Mouse (Mus musculus) layer of hippocampus, adult 9-10 months (tissue): Measurements from ENCODE around the gene Polr3h.
"Not testable (repeated sequence)": the region's sequence is repeated elsewhere in the genome, so short reads cannot be mapped to it uniquely, and the experiment has no call there.

Source experiments
- DNase-seq: peaks from one replicate; pipeline ENCODE4 v3.0.0; 2022; ENCODE audit warnings: low spot score

The Polr3h gene

DNA sequence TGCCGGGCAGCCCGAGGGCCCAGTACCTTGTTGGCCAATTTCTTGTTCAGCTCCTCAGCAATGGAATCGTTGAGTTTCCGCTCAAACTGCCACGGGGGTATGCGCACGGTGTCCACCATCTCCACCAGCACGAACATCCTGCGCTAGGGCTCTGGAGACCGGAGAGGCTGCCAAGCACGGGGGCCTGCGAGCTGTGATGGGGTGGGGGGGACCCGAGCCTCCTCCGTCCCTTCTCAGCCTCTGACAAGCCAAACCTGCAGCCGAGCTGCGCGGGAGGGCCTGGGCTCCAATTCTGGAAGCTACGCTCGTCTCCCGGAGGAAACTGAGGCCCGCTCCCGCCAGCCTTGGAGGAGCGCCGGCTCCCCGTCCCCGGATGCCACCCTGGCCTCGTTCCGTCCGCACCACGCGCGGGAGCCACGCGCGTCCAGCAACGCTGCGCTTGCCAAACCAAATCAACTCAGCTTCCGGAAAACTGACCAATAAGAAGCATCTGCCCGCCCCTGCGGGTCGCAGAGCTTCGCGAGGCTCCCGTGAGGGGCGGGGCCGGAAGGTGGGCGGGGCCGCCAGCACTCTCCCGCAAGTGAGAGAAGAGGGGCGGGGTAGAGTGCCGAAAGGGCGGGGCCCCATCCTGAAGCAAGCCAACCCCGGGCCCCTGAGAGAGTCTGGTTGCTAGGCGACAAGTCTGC is at the start of gene Polr3h:
Polr3h (minus strand) TSS at position 481 of the 686 bp plus-strand sequence.
- peak; percentile 74 for DNase-seq

DNA sequence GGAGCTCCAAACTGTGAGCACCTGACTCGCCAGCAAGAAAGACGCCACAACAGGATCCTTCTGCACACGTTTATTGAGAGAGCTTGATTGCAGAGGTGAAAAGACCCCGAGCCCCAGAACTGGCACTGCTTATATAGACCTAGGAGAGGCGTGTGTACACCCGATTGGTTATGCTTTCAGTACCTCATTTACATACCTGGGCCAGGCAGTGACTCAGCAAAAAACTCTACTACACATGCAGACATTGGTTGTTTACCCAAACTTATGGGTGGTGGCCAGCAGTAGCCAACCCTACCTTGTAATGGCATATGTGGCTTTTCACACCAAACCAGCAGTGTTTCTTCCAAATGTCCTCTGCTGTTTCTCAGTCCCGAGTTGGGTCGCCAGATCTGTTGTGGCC is 49.1 kb upstream of the Polr3h start:
- not testable (repeated sequence) for DNase-seq

DNA sequence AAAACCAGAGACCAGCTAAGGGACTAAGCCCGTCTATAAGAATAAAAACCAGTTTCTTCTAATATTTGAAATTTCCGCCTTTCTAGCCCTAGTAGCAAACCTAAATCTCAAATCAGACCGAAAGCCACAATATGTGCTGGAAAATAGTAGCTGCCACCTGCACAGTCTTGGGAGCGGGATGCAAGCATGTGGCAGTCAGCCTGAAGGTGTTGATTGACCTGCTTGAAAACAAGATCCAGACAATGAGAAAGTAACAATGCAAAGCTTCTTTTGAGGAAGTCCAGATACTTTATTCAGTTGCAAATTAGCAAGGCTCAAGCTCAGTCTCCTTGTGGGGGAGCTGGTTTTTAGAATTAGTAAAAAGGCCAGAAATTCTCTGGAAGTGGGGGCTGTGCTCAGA is 44.5 kb upstream of the Polr3h start:
- DNase-seq, result not testable (repeated sequence)

DNA sequence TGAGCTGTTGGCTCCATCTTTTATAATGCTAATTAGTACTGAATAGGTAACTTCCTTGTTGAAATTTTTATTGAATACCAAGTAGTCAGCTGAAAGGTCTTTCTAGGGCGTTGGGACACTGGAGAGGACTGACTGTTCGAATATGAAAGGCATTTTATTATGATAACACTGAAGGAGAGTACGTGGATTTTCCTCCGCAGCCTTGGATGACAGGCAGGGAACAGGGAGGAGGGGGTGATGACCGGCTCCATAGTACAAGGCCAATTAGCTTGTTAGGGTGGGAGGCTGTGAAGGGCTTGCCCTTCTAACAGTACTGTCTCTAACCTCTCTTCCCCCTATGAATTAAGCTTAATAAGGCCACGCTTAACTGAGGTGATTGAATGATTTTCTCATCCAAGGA is 43.6 kb upstream of the Polr3h start:
- not testable (repeated sequence) for DNase-seq

DNA sequence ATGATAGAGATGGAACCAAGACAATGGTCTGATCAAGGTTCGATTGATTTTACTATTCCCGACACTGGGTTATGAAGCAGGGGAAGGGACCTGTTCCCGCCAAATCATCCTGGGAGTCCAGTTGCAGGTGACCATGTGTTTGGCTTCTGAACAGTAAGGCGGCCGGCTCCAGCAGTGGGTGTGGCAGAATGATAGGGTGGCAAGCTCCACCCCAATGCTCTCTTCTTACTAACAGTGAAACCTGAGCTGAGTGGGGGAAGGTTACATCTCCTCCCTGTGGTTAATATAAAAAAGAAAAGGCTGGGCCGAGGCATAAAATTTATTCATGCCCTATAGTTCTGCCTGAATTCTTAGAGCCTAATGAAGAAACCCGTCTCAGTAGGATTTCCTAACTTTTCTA is 43.1 kb upstream of the Polr3h start:
- DNase-seq, result no peak

DNA sequence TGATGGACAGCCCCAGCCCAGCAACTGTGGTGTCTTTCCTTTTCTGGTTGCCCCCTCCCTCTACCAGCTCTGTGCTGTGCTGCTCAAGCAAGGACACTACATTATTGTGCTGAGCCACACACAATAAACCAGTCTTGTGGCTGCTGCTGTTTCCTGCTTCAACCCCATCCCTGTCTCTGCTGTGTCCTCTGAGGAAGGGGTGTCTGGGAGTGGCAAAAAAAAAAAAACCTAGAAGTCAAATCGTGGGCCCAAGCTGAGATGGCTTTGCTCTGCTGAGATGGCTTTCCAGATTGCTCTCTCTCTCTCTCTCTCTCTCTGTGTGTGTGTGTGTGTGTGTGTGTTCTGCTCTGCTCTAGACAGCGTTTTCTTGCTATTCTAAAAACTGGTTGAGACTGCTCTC is 42.4 kb upstream of the Polr3h start:
- no peak for DNase-seq

DNA sequence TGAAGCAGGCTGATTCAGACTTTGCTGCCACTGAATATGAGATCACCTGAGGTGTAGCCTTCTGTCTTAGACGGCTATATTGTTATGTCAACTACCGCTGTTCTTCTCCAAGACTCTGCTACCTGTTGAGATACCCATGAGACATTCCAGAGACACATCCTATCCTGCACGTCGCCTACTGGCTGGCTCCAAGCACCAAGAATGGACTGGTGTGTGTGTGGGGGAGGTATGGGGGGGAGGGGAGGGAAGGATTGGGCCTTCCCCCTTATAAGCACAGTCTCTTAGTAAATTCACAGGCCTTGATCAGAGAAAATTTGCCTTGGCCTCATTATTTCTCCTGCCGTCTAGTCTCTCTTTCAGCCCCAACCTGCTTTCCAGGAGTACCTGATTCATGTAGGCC is 41.8 kb upstream of the Polr3h start:
- DNase-seq, result no peak

DNA sequence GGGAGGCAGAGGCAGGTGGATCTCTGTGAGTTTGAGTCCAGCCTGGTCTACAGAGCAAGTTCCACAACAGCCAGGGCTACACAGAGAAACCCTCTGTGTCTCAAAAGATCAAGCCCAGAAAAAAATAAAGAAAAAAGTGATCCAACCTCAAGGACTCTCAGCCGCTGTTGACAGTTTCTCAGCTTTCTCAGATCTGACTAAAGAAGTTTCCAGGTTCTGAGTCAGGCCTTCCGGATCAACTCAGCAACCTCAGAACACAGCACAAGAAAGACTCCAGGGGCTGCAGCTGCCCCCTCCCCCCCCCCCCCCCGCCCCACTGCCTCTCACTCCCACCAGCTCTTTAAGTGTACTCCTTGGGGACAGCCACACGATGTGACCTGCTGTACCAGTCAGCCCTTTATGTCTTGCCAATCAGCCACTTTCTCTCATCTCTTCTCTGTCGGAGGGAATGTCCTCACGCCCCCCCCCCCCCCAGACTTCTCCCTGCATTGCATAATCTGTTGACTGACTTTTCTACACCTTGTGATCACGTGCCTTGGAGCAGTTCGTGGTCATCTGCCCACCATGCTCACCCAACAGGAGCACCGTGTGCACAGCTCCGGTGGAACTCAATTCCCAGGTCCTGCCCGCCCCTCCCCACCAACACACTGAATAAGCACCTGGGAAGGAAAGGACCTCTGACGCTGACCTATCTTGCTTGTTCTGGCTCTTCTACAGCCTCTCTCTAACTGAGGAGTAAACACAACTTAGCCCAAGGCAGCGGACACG is 40.2 kb upstream of the Polr3h start:
- no peak for DNase-seq

DNA sequence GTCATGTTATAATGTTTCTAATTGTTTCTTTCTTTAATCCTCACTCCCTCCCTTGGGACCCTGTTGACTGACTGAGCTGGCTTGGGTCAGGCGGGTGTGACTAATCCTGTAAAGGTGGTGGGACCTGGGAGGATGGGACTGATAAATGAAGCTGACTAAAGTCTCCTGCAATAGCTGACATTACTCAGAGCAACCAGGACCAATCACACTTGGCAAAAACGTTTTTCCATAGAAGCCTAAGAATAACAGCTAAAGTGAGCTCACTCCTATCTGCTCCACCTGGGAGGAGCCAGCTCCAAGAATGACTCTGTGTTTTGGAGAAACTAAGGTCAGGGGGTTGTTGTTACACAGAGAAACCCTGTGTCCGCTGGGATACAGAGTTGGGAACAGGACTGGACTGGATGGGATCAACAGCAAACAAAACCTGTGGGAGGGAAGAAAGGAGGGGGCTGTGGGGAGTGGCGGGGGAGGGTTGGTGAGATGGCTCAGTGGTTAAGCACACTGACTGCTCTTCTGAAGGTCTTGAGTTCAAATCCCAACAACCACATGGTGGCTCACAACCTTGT is 39.0 kb upstream of the Polr3h start:
- DNase-seq, result no peak

DNA sequence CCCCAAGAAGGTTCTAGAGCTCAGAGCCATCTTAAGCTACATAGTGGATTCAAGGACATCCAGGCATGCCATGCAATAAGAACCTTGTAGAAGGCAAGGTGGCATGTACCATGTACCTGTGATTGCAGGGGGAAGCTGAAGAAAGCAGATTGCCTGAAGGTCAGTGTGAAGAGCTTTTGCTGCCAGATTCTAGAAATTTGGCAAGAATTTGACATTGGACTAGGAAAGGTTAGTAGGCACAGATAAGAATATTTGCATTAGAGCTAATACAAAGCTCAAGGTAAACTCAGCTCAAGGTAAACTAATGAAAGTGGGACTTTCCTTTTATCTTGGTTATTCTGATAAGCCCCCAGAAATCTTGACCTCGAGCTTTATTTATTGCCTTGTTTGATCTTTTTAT is 38.2 kb upstream of the Polr3h start:
- DNase-seq, result no peak

DNA sequence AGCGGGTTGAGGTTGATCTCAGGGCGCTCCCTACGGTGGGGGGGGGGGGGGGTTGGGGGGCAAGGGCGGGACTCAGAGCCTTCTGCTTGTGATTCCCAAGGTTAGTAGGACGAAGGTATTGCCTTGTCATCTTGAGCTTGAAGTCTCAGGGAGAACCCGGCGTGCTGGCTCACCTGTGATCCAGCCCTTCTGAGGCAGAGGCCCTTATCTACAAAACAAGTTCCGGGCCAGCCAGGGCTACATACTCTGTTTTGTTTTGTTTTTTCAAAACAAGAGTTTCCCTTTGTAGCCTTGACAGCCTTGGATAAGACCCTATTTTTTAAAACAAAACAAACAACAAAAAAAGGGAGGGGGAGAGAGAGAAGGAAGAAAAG is 35.0 kb upstream of the Polr3h start:
- DNase-seq, result no peak

DNA sequence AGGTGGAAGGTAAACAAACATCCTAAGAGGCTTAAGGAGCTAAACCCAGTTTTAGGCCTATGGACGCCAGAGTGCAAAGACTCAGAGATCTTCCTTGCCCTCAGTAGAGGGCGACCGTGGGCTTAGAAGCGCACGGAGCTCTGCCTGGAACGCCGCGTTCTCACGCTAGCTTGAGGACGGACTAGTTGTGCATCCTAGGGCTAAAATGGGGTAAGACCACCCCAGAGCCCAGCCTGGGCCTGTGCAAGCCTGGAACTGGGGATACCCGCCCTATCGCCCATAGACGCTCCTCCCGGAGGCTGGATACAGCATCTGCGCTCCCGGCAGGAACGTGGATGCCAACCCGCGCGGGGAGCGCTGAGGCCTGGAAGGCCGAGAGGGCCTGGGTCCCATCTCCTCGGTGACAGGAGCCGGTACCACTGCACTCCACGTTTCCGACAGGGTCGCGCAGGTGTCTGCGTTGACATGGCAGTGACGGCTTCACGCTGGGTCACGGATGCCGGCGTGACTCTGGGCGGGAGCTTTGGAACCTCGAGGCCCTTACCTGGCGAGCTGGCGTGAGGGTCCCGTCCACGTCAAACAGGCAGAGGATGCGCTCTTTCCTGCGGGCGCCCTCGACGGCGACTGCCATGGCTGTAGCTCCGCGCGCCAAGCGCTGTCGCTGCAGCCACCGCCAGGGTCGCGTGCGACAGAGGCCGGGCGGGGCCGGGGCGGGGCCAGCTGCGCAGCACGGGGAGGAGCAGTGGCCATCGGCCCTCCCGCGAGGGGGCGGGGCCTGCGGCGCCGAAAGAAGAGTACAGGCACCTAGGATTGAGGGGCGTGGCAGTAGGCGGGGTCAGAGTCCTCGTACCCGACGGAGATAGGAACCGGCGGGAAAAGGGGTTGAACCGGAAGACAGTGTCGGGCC is 34.4 kb upstream of the Polr3h start, which contains the start of gene Pmm1:
Pmm1 (minus strand) TSS at position 760 of the 907 bp plus-strand sequence.
- peak; percentile 90 for DNase-seq

DNA sequence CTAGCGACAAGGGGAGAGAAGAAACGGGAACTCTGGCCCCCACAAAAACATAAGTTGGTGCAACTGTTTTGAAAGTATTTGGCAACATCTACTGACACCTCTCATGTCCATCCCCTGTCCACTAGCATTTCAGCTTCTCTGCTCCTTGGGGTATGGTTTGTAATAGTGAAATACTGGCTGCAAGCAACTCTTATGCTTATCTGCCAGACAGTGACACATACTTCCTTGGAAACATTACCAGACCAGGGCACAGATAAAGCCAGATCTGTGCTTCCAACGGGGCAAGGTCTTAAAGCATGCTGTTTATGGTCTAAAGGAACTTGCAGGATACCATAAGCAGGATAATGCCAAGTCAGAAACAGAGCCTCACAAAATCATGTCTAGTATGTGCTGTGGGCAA is 32.9 kb upstream of the Polr3h start:
- no peak for DNase-seq

DNA sequence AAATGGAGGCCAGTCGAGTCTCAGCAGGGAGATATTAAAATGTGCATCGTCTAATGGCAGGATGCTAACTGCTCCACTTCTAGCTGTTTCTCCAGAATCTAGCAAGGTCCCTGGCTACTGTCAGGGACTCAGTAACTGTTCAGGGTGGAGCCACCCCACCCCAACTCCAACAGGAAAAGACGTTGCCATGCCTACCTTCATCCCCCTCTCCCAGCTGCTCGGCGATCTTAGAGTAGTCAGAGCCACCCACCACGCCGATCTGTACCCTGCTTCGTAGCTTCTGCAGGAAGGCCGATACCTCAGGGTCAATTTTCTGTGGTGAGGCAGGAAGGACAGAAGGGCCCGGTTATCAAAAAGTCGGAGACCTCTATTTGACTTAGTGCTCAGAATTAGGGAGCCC is 31.6 kb upstream of the Polr3h start:
- no peak for DNase-seq

DNA sequence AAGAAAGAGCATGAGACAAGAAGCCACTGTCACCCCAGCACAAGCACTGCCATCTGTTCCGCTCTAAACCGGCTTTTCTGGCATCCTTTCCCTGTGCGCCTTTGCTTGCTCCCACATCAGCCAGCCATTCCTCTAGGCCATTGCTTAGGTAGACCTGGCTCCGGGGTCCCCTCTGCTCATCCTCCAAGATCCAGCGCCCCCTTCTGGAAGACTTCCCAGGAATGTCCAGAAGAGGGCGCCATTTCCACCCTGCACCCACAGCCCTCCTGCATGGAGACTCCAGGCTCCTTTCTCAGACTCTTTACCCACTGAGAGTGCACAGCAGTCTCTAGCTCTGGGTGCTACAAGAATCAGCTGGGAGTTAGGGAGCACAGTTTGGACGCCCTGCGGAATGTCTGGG is 30.4 kb upstream of the Polr3h start:
- DNase-seq, result no peak

DNA sequence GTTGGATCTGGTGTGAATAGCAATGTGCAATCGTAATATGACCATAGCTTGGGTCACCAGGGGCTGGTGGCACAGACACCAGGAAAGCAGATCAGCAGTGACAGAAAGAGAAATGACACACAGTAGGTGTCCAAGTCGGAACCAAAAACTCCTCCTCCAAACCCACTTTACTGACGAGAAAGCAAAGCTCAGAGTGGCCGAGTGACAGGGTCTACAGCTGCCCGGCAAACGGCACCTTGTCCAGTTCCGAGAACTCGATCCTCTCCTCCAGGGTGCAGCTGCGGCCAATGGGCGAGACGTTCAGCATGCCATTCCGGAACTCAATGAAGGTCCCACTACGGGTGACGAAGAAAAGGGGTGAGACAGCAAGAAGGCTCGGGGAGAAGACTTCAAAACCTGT is 29.4 kb upstream of the Polr3h start:
- DNase-seq, result no peak

DNA sequence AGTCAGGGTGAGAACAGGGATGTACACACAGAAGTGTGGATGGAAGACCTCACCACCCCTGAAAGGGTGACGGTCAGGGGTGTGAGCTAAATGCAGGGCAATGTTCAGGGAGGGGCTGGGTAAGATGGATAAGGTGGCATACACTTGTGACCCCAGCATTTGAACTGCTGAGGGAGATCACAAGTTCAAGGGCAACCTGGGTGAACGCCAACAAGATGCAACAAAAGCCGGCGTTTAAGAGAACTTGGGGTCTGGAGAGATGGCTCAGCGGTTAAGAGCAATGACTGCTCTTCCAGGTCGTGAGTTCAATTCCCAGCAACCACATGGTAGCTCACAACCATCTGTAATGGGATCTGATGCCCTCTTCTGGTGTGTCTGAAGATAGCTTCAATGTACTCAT is 28.7 kb upstream of the Polr3h start:
- DNase-seq, result no peak

DNA sequence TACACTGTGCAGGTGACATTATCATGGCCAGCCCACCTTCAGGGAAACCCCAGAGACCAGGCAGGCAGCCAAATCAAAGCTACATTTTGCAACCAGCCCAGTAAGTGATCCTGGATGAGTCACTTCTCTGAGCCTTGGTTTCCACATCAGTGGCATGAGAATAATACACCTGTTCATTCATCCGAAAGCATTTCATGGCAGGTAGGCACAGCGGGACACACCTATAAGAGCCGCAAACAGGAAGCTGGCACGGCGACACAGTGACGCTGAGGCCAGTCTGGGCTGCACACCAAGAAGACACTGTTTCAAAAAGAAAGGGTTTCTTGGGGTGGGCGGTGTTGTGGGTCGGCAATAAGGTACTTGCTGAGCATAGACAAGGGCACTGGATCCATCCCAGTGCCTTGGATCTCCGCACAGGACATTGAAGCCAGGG is 28.1 kb upstream of the Polr3h start:
- DNase-seq, result no peak

DNA sequence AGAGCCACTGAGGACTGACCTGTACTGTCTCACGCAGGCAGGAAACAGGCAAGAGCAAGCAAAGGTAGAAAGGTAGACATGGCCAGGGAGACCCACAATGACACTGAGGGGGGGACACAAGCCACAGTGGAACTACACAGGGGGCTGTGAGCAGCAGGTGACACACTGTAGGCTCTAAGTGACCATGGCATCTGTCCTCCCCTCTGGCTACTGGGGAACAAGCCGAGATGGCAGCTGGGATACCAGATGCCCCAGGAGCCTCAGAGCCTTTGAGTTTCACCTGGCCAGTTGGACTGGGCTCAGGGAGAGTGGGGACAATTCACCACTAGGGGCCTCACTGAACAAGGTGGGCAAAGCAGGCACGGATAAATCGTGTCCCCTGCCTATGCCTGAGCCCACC is 26.3 kb upstream of the Polr3h start:
- no peak for DNase-seq

DNA sequence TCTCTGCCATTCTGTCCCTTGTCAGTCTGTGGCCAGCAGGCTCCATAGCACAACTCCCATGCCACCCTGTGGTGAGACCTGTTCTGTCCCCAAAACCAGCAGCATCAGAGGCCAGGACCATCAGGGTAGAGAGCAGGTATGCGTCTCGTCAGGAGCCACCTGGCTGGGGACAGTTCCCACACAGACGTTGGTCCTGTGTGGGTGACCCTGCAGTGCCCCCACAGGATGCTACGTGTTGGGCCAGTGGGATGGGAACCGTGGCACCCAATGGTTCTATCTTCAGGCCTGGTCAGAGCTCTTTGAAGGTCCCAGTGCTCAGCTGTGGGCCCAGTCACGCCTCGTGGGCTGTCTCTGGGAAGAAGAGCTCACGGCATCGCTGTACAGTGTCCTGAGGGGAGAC is 25.1 kb upstream of the Polr3h start:
- DNase-seq, result no peak

DNA sequence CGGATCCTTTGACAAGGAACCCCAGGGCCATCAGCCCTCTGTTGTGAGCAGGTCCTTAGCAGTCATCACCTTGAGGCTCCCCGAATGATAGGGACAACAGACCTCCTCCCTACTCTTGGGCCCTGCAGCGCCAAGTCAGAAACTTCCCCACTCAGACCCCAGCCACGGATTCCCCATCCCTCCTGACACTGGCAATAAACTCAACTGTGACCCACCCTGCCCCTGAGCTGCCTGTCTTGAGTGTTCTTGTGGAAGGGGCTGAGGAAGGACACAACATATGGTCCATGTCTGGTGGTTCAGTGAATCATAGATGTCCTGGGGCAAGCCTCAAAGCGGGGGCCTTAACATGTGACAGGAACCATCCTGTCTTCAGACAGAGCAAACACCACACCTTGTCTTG is 24.7 kb upstream of the Polr3h start:
- no peak for DNase-seq

DNA sequence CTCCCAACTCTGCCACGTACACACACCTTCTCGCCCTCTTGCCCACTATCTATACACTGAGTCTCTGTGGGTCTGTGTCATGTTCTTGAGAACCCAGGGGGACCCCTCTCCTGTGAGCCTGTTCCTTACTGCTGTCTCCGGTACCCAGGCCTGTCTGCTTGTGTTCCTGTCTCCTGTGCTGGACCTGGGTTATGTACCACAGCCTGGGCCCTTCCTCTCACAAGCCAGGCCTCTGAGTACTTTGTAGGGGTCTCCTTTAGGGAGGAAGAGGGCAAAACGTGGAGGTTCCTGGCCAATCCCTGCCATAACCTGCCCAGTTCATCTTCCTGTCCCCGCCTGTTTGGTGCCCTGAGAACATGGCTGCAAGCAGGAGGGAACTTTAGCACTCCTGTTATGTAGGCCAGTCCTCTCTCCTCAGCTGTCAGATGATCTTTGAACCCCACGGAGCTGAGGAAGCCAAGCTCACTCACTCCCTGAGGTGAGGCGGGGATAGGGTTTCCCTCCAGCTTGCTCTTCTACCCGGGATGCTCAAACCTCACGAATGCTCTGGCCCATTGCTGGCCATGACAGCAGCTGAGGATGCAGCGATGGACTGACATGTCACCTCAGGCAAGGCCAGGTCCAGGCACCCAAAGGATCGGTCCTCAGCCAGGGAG is 23.6 kb upstream of the Polr3h start:
- DNase-seq, result no peak
